Comparison of ENCODE assay signal across 26 mouse cellular contexts in the genomic region with DNA sequence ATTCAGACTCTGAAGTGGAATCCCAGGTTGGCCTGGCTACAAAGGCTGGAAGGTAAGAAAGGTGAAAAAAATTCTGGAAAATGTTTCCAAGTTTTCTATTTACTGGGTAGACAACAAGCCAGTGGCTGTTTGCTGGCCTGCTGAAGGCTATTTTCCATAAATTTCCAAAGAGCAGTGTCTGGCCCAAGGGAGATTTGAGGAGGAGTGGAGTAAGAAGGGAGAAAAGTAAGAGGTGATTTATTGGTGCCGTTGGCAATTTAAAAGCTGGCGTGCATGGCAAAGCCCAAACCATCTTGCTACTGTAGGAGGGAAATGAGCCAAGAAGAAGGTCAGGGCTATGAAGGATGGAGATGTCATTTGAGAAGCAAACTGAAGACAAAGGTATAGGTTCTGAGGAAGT.
"Had no signal": no experiment of that assay in that cellular context is flagged by ENCODE, and none has a peak within 500 bp of the region (broad histone marks: within the 10 kb centered on the region; RNA-seq: fewer than 3 reads in every experiment).

No protein-coding gene starts in this region.

- H3K27ac ChIP-seq: embryonic facial prominence, embryonic 10.5 days; embryonic facial prominence, embryonic 12.5 days; embryonic facial prominence, embryonic 13.5 days; embryonic facial prominence, embryonic 15.5 days; forebrain, embryonic 12.5 days; forebrain, embryonic 13.5 days; forebrain, embryonic 15.5 days; heart, adult 2 months; heart, embryonic 10.5 days had no signal

- H3K4me3 ChIP-seq: embryonic facial prominence, embryonic 10.5 days; embryonic facial prominence, embryonic 12.5 days; embryonic facial prominence, embryonic 13.5 days; embryonic facial prominence, embryonic 15.5 days; erythroblast, embryonic 14.5 days; forebrain, embryonic 12.5 days; forebrain, embryonic 13.5 days; forebrain, embryonic 15.5 days; gastrocnemius, adult 2 months; heart, adult 2 months; heart, embryonic 10.5 days had no signal

- H3K4me1 ChIP-seq: embryonic facial prominence, embryonic 10.5 days; embryonic facial prominence, embryonic 12.5 days; embryonic facial prominence, embryonic 13.5 days; embryonic facial prominence, embryonic 15.5 days; forebrain, embryonic 12.5 days; forebrain, embryonic 13.5 days; forebrain, embryonic 15.5 days; heart, embryonic 10.5 days had no signal

- H3K27me3 ChIP-seq: embryonic facial prominence, embryonic 12.5 days; embryonic facial prominence, embryonic 13.5 days; embryonic facial prominence, embryonic 15.5 days; forebrain, embryonic 12.5 days; forebrain, embryonic 13.5 days; forebrain, embryonic 15.5 days had no signal

- H3K9me3 ChIP-seq: embryonic facial prominence, embryonic 10.5 days; embryonic facial prominence, embryonic 12.5 days; embryonic facial prominence, embryonic 13.5 days; embryonic facial prominence, embryonic 15.5 days; forebrain, embryonic 12.5 days; forebrain, embryonic 13.5 days; forebrain, embryonic 15.5 days; heart, embryonic 10.5 days had no signal

- H3K36me3 ChIP-seq: embryonic facial prominence, embryonic 10.5 days; embryonic facial prominence, embryonic 12.5 days; embryonic facial prominence, embryonic 13.5 days; embryonic facial prominence, embryonic 15.5 days; forebrain, embryonic 12.5 days; forebrain, embryonic 15.5 days; heart, embryonic 10.5 days had no signal

- DNase-seq: cerebellum, adult 8-10 months; cerebellum, adult 9-10 months; cerebellum, adult 9-11 months; cerebellum, postnatal 10 days; cerebellum, postnatal 14 days; cerebellum, postnatal 25 days; cerebellum, postnatal 36 days; embryo, embryonic 11 days; forebrain, postnatal 0 days; gastrocnemius, adult 2 months; gastrocnemius, postnatal 10 days; gastrocnemius, postnatal 14 days; gastrocnemius, postnatal 25 days; gastrocnemius, postnatal 36 days; heart, adult 11 months; heart, adult 18-20 months; heart, adult 2 months had no signal
